Mouse (Mus musculus) megakaryocyte, adult 5-6 weeks (primary cell): ENCODE measurements around the gene Abcg3. TPM values are rescaled to one million over a fixed set of nuclear protein-coding genes. Genes with fewer than 3 reads are reported as not detected.
"Not testable (repeated sequence)": the region's sequence is repeated elsewhere in the genome, so short reads cannot be mapped to it uniquely, and the experiment has no call there.

Experiments used
- ATAC-seq: 2 replicates; pipeline ENCODE4 v1.8.0; 2016; ENCODE audit warnings: mild to moderate bottlenecking, inconsistent platforms; ENCODE audit not compliant: poor library complexity, severe bottlenecking
- total RNA-seq, 2 experiments: library from RNA; stranded (forward) in 1 of 2; stranded (reverse) in 1 of 2; fragments of 153-499, 151-499 nt in 1 of 2; fragments of 221-1000, 200-1000 nt in 1 of 2; gene quantifications; 2 replicates each; pipeline versions ENCODE4 v1.2.3 to v1.2.4; 2015 to 2017

The Abcg3 gene
- total RNA-seq (2015) (3.0 and 3.5 TPM in 2 replicates), total RNA-seq (2017) (5.3 and 6.4 TPM in 2 replicates)

DNA sequence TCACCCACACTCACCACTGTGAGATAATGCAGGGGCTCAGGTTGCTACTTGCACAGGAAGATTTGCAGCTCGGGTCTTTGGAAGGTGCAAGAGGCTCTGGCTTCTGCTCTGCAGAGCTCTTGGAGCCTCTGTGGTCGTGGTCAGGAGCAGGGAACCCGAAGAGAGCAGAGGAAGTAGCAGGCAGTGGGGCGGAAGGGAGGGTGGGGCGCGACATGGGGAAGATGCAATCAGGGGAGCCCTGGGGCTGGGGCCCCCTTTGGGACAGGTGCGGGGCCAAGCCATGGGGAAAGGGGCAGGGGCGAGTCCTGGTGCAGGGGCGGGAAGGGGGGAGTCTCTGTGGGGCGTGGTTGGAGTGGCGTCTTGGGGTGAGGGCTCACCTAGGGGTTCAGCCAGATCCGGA lies at the start of gene Abcg3:
TSS of gene Abcg3 (minus strand) at position 184 of the 400 bp plus-strand sequence.
- peak; percentile 85 for ATAC-seq

DNA sequence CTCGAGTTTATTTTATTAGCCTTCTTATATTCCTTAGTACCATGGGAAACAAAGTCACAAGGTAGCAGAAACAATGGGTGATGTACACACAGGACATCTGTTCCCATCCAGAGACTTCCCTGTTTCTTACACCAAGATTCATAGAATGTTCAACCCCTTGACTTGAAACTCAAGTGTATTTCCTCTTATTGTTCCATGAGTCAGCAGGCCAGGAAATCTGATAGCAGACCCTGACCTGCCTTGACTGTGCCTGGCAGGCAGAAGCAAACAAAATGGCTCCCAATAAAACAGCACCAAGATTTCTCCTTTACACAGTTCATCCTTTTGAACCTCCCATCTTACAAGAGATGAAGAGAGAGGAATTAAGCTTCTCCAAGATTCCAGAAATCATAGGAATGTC lies 30.0 kb upstream of the Abcg3 start:
- peak; percentile 57 for ATAC-seq

DNA sequence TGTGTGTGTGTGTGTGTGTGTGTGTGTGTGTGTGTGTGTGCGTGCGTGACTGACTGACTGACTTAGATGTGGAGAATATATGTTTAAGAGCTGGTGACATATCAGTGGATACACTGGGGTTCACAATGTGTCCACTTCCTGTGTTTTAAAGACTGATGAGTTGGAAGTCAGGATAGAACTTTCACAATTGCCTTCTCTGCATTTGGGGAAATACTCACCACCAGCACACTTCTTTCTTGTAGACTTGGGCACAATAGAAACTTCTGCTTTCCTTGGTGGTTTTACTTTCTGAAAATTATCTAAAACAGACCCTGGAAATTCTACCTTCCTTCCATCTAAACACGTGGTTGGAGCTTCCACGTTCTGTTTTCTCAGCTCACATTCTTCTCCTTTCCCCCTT lies 29.1 kb upstream of the Abcg3 start:
- peak; percentile 61 for ATAC-seq

DNA sequence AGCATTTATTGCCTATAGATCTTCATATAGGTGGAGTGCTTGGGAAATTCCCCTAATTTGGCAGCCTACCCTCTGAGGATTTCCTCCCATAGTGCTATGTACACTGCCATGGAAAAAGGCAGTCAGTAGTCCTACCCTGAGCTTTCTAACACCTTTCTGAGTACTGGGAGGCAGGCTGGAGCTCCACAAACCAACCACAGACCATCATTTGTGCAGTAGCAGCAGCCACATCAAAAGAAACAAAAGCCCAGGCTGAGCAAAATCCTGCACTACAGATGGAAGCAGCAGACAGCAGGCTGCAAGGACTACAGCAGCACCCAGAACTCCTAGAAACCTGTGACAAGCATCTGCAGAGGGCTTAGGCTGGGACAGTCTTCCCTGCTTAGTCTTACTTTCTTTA lies 27.9 kb upstream of the Abcg3 start:
- no peak for ATAC-seq

DNA sequence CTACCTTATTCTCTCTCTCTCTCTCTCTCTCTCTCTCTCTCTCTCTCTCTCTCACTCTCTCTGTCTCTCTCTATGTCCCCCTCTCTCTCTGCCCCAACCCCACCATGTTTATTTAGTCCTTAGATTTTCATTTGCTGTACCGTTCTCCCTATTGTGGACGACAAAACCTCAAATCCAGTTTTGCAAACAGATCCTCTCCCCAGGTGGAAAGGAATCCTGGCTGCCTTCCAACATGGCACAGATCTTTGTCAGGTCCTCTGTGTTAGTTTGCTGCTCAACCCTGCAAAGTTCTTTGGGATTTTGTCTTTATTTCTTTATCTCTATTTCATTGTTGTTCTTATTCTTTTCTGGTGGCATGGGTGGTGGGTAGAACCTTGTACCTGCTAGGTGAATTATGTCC lies 6.9 kb upstream of the Abcg3 start:
- ATAC-seq, result no peak

DNA sequence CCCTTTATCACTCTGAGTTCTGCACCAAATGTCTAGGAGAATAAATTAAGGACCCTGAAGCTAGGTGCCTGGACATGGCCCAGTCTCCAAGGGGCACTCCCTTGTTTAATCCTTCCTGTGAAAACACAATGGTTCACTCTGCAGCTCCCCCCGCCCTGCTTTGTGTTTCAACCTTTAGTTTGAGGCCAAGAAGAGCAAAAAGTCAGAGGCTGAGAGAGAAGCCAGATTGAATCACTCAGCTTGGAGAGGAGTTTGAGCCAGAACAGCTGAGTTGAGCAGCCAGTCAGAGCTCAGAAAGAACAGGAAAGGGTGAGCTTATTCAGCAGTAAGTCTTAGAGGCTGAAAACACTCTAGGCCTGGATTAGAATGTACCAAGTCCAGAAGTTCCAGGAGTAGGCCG lies 5.5 kb upstream of the Abcg3 start:
- ATAC-seq, result no peak

DNA sequence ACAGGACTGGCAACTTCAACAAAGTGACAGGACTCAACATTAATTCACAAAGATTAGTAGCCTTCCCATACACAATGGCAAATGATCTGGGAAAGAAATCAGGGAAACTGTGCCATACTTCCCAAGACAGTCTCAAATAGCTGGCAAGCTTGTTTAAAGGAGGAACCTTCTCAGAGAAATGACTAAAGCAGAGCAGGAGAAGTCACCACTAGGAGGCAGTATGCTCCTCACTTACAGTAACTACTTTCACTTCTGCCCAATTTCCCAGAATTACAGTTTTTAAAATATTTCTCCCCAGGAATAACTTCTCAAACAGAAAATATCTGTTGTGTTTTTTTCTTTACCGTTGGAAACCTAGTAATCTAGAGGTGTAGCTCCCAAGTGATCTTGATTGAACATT lies 4.2 kb upstream of the Abcg3 start:
- peak; percentile 82 for ATAC-seq

DNA sequence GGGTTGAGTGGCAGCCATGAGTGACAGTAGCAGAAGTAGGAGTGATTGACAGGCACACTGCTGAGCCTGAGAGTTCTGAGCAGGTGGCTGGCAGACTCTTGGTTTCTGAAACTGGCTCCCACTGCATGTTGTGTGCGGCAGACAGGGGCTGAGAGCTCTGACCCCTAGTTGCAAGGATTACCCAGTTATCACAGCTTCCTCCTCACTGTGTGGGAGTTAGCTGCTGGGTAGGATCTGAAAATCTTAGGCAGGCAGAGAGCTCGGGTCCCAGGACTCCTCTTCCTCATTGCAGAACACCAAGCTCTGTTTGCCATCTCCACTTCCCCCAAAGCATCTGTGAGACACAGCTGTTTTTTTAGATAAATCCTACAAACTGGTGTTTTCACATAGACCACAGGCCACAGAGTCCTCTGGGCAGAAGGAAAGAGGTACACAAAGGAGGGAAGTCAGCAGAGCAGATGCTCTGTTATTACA lies 3.4 kb downstream of the Abcg3 start:
- ATAC-seq, result peak; percentile 43

DNA sequence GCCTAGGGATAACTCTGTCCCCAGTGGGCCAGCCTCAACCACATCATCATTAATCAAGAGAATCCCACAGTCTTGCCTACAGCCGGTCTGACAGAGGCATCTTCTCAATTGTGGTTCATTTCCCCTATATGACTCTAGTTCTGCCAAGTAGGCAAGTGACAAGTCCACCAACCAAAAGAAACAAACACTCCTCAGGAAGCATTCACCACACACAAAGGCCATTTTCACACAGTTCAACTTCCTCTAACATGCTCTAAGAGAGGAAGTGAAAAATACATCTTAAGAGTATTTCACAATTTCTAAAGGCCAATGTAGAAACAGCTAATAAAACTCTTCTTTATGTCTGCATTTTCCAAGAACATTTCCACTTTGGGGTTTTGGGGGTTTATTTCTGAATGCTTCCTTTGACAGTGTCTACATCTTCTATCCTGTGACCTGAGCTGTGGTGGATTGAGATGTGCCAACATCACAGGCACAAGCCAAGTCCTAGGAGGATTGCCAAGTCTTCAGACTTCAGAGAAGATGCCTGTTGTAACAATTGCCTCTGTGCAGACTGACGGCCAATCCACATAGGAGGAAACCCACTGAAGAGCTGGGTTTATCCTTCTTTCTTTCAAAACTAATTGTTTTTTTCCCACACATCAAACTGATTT lies 24.3 kb downstream of the Abcg3 start:
- peak; percentile 91 for ATAC-seq

DNA sequence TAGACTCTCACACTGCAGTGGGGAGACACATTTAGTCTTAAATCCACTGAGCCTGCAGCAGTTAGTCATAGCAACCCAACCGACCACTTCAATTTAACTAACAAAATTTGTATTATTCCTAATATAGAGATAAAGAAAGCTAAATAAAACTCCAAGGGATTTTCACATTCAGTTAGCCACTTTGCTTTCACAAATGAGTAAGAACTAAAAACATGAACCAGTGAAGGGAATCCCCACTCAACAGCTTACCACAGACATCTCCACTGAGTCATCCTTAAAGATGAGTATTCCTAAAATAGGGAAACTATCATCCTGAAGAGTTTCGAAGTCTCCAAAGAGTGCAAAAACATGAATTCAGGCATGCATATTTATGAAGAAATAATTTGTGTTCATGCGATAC lies 27.3 kb downstream of the Abcg3 start:
- no peak for ATAC-seq

DNA sequence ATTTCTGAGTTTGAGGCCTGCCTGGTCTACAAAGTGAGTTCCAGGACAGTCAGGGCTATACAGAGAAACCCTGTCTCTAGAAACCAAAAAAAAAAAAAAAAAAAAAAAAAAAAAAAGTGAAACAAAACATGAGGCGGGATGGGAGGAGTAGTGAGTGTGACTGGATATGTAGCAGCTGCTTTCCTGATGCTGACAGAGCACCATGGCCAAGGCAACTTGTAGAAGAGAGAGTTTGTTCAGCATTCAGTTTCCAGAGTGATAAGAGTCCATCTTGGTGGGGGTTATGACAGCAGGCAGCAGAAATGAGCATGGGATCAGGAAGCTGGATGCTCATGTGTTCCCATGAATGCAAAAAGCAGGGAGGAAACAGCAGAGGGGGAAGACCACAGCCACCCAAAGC lies 35.6 kb downstream of the Abcg3 start:
- ATAC-seq, result no peak

DNA sequence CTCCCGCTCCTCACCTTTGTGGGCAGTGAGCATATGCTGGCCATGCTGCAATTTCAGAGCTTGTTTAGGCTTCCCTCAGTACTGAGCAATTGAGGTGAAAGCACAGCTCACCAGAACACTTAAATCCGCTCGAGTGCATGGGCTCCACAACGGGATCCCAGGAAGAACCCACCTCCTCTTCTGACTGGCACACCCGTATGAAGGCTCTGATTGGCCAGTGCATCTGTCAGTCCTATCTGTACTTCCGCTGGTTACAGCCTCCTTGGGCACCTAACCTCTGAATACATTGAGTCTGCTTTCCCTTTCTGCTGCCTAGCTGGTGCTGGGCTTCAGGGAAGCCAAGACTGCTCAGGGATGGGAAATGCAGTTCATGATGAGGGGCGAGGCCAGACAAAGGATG lies 48.4 kb downstream of the Abcg3 start:
- no peak for ATAC-seq

DNA sequence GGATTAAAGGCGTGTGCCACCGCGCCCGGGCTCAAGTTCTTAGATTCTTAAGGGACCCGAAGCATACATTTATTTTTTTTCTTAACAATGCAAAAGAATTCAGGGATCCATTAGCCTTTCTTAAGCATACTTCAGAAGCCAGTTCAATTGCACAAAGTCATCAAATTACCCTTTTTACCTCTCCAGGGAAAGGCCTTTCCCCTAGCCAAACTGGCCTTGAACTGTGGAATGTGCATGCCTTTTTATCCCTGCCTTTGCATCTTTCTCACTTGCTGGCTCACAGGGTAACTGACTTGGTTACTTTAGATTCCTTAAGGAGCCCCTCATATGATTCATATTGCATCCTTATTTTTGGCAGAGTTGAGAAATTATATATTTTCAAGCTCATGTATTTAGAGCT lies 76.0 kb downstream of the Abcg3 start:
- ATAC-seq, result not testable (repeated sequence)

Other genes with a start within 250 kb of the Abcg3 start
- gene Zfp951, start 122.6 kb downstream of the Abcg3 start, total RNA-seq (2015), result 5.6 and 6.8 TPM in 2 replicates
- 5.4 and 7.4 TPM in 2 replicates for gene Zfp951, start 122.6 kb downstream of the Abcg3 start, total RNA-seq (2017)
- gene Gbp9, start 156.8 kb upstream of the Abcg3 start, total RNA-seq (2015), result 5.6 and 6.3 TPM in 2 replicates
- 7.3 and 9.0 TPM in 2 replicates for gene Gbp9, start 156.8 kb upstream of the Abcg3 start, total RNA-seq (2017)
- gene Gbp8, start 156.8 kb upstream of the Abcg3 start, total RNA-seq (2015), result 1.3 and 2.1 TPM in 2 replicates
- gene Gbp8, start 156.8 kb upstream of the Abcg3 start, total RNA-seq (2017), result 0.37 and 1.1 TPM in 2 replicates
- 2.2 TPM in 2 replicates for gene Gbp4, start 156.9 kb upstream of the Abcg3 start, total RNA-seq (2015)
- 1.9 and 3.0 TPM in 2 replicates for gene Gbp4, start 156.9 kb upstream of the Abcg3 start, total RNA-seq (2017)